Mouse (Mus musculus) layer of hippocampus, postnatal 10 days (tissue): ENCODE results near the gene Tmem168. TPM values are rescaled to one million over a fixed set of nuclear protein-coding genes. Genes with fewer than 3 reads are reported as not detected.

ENCODE experiments used
- DNase-seq, 2 experiments: peaks; one replicate each; pipeline ENCODE4 v3.0.0; 2021; ENCODE audit warnings: low spot score in 2 of 2
- long read RNA-seq: library from polyadenylated mRNA; stranded (forward); transcript quantifications from one replicate; pipeline ENCODE4 v2.0.0, GENCODE M21; 2023
- total RNA-seq, 2 experiments: library from RNA; stranded (reverse); gene quantifications; 2 replicates each; pipeline ENCODE4 v1.2.3; 2021

The Tmem168 gene
- 10 to 100 TPM; 14.0 to 18.1 TPM for total RNA-seq
- long read RNA-seq, full-length matches to known transcripts = 14 of 16 reads
- long read RNA-seq, partial matches to known transcripts = 0 of 16 reads
- long read RNA-seq, other reads (novel, unspliced or antisense) = 2 of 16 reads

DNA sequence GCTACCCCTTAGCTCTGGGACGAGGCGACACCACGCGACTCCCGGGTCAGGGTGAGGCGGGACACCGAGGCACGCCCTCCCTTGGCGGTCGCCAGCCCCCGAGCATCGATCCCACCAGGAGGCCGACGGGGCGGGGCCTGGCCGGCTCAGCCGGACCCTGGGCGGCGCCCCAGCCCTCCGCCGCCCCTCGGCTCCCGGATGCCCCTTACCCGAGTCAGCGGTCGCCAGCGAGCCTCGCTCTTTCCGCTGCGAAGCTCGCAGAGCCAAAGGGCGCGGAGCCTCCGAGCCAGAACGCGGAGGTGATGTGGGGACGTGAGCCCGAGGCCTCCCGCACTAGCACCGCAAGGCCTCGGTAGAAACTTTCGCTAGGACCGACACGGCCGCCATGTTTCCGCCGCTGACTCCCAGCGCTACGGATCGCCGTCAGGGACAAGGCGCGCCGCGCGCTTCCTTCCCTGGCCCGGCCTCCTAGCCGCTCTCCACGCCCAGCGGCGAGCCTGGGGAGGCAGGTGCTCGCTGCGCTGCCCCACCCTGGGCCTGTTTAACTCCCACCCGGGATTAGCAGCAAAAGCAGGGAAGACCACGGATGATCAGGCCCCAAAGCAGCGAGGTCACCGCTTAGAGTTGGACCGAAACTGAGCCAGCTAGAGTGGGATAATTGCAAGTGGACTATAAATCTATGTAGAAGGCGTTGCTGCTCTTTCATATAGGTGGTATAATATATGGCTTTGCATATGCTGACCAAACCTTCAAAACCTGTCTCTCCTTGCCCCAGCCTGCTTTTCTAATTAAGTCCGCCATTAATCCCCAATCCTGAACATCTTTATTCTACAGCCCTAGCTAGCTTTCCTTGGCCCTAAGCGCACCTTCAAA is at the start of gene Tmem168:
Tmem168 (minus strand) TSS at position 480 of the 873 bp plus-strand sequence.
- DNase-seq = peak; percentile 96

DNA sequence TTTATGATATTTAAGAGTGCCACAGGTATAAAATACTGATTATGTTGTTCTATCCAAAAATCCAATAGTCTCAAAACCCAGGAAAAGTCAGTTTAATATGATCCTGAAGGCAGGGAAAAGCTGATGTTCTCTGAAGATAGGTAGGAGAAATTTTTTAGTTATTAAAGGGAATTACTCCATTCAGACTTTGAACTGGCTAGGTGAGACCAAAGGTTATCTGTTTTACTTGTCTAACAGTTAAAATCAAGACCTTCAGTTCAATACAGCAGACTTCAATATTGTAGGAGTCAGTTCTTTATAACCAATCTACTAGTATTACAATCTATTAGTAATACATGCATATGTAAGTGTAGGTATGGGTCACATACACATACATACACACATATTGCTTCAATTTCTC is 46.2 kb upstream of the Tmem168 start:
- no peak for DNase-seq

DNA sequence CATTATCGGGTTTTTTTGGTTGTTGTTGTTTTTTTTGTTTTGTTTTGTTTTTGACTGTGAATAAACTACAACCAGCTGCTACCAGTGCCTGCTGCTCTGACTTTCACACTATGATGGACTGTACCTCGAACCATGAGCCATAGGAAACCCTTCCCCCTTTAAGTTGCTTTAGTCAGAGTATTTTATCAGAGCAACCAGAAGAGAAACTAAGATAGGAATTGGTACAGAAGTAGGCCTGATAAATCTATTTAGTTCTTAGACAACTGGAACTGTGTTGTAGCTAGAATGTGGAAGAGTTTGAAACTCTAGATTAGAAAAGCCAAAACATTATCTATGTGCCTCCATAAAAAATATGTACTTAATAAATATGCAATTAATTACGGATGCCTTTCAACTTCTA is 44.4 kb upstream of the Tmem168 start:
- no peak for DNase-seq

DNA sequence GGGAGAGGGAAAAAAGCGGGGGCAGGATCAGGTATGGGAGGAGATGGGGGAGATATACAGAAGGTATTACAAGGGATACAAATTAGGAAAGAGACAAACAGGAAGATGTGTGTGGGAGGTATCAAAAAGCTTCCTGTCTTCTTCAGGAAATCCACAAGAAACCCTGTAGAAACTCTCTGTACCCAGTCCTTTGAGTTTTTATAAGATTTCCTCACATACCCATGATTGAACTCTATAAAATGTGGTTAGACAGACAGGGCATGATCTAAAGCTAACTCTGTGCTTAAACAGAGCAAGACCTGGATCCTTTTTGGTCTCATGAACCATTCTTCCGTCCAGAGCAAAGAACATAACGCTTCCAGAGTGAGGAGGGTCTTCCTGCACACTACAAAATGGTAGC is 43.0 kb upstream of the Tmem168 start:
- no peak for DNase-seq

DNA sequence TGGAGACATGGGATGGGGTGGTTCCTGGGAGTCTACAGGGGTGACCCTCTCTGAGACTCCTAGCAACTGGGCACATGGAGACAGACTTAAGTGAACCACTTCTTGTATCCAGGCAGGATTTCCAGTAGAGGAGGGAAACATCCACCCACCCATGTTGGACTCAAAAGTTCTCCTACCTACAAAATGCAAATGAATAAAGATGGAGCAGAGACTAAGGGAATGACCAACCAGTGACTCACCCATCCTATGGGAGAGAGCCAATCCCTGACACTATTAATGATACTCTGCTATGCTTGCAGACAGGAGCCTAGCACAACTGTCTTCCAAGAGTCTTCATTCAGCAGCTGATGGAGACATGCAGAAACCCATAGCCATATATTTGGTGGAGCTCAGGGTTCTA is 40.4 kb upstream of the Tmem168 start:
- DNase-seq = no peak

DNA sequence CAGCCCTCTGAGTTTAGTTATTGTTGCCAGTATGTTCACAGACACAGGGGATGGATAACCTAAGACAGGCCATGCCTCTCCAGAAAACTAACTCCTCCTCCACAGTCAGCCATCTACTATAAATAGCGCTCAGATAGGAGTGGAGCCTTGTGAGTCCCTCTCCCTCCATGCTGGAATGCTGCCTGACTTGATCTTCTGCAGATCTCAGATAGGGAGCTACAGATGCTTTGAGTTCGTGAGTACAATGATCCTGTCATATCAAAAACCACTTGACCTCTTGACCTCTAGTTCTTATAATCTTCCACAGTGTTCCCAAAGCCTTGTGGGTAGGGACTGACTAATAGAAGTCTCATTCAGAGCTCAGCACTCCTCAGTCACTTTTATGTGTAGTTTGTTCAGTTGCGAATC is 28.7 kb upstream of the Tmem168 start:
- no peak for DNase-seq

DNA sequence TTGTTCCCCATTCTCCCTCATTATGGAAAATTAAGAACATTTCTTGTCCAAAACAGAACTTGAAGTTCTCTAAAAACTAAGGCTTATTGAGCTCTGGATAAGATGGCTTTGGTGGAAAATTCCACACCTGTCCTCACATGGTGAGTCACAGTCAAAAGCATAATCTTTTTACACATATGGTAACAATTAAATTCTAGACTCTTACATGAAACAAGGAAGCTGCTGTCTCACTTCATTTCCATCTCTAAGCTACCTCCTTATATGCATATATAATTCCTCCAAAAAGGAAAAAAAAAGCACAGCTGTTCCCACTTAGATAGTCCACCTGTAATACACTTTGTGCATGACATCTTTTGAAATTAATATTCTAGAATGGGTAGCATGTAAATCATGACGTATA is 24.7 kb upstream of the Tmem168 start:
- no peak for DNase-seq

DNA sequence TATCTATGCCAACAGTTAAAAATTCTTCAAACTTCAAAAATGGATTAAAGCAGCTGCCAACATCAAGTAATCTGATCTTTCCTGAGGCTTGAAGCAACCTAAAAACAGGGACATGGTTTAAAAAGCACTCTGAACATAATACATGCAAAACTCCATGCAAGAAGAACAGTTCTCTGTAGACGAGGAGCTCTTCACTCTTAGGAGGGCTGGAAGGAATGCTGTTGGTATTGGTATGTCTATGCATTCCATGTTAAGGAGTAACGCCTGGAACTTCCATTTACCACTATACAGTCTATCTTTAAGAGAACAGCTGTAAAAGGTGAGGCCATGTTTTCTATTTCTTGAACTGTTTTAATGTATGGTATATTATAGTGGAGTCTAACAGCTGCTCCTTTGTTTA is 22.7 kb upstream of the Tmem168 start:
- no peak for DNase-seq

DNA sequence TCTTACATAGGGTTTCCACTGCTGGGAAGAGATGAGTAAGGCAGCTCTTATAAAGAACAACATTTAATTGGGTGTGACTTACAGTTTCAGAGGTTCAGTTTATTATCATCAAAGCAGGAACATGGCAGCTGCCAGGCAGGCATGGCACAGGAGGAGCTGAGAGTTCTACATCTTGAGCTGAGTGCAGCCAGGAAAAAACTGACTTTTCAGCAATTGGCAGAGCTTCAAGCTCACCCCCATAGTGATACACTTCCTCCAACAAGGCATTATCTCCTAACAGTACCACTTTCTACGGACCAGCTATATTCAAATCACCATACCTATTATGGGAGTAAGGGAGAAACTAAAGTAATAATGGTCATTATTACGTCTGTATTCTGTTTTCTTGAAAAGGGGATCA is 11.7 kb upstream of the Tmem168 start:
- no peak for DNase-seq

DNA sequence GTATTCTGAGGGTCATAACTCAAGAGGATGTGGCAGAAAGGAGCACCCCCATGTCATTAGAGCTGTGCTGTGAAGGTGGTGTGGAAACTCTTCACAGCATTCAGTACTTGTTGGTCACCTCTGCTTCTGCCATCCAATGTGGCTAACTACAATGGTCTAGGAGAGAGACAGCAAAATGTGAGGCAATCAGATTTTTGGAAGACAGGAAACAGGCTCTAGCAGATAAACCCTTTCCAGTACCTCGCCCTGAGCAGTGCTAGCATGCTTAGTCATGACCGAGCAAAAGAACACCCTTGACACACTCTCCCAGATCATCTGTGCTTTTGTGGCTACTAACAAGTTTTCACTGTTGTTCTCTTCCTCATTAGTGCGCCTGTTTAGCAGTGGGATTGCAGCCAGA is 9.2 kb upstream of the Tmem168 start:
- no peak for DNase-seq

DNA sequence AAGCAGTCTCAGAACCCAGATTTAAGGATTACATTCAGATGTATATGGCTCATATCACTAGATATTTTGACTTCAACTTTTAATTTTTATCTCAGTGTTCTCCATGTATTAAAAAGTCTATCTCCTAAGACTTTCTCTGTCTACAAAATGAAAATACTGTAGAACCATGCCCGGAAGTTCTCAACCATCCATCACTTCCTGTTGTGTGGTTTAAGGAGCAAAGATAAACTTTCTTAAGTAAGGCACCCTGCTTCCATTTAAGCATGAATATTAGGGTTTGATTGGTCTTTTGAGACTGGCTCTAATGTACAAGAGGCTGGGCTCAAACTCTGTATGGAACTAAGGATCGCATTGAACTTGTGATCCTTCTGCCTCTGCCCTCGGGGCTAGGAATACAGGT is 6.7 kb upstream of the Tmem168 start:
- DNase-seq = no peak

DNA sequence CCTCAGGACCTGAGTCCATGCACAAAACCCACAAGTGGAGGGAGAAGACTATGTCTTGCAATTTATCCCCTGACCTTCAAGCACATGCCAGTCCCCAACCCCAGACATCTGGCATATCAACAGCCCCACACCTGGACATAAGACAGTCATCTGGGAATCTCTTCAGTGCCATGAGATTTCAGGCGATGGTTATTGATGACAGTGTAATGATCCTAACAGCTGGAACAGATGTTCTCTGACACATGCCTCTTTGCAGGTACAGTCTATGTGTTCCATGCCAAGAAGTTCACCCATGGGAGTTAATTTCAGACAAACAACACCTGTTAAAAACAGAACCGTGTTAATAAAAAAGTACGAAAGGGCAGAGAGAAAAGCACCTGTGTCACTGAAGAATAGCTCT is 5.8 kb upstream of the Tmem168 start:
- no peak for DNase-seq

DNA sequence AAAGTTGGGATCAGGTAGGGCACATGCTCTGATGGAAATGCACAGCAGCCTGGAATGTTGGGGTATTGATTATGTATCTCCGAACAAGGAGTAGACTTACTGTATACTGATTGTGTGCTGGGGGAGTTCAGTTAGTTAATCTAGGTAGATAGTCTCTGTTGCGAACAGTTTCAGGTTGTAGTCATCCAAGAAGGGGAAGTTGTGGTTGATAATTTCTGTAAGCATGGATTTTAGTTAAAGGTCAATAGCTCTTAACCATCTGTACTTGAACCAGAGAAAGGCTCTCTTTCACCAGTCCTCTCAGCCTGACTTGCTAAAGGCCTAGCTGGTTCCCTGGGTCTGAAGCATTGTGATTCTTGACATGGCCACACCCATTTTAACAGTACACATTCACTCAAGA is 3.0 kb upstream of the Tmem168 start:
- no peak for DNase-seq

DNA sequence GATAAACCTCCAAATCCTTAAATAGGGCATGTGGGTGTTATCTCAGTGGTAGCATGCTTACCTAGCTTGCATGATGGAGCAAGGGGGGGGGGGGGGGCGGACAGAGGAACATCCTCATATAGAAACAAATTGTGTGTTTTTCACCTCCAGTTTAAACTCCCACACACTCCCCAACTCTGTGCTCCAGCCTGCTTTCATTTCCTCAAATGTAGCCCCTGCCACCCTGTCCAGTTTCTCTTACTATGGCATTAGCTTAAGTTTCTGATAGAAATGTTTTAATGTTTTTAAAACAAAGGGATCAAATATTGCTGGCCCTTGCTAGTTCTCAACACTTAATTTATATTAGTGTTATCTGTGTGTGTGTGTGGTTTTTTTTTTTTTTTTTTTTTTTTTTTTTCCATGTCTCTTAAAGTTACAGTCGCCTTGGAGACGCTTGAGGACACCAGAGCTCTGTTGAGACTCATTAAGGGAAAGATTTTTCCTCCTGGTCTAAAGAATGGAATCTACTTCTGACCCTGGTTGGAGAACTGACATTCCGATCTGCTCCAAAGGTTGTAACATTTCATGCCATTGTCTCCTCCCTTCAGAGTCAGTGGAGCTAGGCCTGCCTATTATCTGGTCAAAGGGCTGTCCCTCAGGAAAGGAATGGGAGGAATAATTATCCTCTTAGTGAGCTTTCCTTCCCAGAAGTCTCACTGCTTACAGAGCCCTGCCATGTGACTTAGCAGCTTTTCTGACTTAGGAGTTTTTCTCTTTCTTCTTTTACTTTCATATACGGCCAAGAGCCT is 1.6 kb upstream of the Tmem168 start:
- no peak for DNase-seq

DNA sequence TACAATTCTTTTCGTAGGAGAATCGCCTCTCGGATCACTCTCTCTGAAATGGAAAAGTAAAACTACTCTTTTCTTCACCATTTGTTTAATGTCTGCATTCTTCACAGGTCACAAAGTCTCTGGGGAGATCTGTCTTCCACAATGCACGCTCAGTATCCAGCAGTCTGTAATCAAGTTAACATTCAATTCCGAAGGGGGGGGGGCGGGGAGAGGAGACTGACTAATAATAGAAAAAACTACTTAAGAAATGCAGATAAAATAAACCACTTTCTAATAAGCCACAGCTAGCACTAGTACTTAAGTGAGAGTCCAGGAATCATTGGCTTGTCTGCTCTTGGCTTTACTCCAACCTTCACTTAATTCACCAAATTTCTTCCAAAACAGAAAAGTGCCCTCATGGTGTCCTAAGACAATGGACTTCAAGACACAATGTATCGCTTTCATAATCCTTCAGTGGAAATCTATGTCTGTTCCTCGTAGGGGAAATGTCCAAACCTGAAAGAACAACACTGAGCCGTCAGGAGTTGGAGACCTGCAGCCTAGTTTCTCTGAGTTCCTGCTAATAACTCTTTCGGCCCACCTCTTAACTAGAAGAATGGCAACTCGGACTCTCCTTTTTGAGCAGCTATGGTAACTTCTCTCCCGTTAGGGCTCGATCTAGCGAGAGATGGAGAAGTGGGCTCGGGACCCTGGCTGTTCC is 829 bp downstream of the Tmem168 start:
- DNase-seq = no peak

DNA sequence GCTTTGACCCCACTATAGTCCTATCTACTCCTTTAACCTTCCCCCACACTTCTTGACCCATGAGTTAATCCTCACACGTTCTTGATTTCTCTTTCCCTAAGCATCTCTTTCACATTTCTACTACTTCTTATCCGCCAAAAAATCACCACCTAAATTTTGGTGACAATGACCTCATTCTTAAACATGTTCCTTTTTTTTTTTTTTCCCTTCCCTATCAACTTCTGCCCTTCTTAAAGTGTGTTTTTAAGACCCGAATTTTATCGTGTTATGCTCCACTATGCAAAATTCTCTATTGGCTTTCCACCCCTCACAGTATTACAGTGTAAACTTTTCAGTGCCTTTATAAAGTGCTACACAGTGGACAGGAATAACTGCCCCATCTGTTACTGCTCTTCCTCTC is 1.5 kb downstream of the Tmem168 start:
- DNase-seq = no peak

DNA sequence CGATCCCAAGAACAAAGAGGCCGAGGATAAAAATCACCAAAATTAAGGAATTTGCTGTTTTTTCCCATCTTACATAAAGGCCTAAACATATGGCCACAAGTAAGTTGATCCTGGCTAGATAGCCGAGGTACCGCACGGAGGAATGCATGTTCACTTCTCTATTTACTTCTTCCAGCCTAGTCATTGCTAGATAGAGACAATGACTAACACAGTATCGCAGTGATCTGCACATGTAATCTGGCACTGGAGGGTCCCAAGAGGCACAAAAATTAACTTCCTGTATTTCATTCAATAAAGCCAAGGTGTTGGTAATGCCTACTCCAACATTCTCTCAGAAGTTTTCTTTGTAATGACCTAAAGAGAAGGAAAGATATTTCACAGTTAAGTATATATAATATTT is 4.8 kb downstream of the Tmem168 start:
- DNase-seq = no peak

DNA sequence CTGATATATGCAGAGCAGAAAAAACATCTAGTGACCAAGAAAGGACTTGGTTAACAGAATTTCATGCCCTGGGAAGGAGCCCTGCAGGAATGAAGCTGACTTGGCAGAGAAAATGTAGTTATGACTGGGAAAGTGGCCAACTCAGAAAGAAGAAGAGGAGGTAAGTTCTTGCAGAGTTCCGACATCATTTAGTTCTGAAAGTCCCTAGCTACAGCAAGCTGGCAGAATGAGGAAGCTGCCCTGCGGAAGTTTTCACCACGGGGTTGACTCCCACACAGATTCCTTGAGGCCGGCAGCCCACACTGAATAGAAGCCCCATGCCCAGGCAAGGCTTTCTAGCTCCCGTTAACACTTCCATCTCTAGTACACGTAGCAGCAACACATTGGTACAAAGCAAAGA is 6.3 kb downstream of the Tmem168 start:
- peak; percentile 28 to 29 for DNase-seq

DNA sequence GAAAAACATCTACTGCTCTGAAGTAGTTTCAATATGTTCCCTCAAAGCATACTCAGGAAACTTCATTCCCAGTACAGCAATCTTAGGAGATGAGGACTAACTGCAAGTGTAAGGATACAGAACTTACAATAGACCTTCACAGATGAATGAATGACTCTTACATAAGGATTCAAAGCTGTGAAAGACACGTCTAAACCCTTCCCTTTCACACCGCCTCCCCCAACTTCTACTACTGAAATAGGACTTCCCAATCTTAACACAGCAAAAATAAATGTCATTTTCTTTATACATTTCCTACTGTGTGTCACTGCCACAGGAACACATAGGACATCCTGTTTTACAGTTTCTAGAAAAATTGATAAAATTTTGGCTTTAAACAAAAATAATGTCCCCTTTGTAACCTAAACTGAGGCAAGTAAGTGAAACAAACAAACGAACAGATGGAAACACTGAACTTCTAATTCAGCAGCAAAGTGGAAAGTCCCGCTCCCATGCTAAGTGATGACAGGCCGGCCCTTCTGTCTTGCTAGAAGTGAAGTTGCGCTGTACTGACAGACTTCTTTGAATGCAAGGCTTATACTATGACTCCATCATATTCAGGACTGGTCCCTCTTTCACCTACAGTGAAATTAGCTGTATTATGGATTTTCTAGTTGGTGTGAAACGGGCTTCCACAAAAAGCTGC is 9.5 kb downstream of the Tmem168 start:
- no peak for DNase-seq

DNA sequence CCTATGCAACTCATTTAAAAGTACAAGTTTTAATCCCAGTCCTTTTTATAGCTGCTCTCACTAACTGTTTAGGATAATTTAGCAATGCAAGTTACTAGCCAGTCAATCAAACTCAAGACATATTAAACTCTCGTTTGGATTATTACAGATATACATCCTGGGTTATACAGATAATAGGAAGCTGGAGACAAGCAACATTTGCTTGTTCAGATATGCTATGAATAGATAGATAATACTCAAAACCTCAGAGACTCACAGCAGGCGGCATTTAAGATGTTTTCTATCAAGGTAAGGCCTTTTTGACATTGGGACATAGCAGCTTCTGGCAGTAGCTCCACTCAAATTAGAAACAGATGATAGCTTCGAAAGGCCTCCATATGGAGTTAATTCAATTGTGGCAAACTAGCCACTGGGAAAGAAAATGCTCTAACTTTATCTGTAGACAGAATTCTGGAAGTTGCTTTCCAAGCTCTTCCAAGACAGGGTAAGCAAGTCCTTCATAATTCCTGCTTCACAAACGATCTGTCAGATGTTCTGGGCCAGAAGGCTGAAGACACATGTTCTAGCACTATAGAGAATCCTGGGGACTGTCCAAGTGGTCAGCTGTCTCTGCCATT is 15.1 kb downstream of the Tmem168 start:
- DNase-seq = no peak

DNA sequence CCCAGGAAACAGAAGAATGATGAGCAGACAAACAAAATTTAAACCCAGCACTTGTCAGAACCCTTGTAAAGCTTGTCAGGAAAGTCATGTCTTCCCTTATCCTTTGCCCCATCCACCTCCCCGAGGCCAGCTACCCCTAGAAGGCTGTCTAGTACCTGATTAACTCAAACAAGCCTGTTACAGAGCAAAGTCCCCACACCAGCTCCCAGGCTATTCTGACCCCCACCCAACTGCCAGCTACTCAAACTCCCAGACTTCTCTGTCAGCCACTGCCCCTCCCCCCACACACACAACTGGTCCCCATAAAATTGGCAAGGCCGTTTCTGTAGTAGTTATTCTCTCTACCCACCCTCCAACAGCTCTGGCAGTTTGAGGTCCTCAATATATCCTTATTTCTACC is 21.3 kb downstream of the Tmem168 start:
- DNase-seq = no peak
